Mouse (Mus musculus) megakaryocyte, embryonic 14.5 days (primary cell): ENCODE results near the gene Arhgef3.

Source experiments
- FLI1 ChIP-seq: IDR thresholded peaks from 2 replicates; pipeline ENCODE4 v1.6.1; 2012; ENCODE audit warnings: low read length, inconsistent platforms, mixed read lengths
- GATA1 ChIP-seq: IDR thresholded peaks from 3 replicates; pipeline ENCODE4 v1.6.1; 2012; ENCODE audit warnings: mixed read lengths, low read length, inconsistent platforms, borderline replicate concordance

- no peak for TF ChIP-seq GATA1
- no peak for TF ChIP-seq FLI1
Measured at GRCm38 (mm10) chr14:27253391-27253790, 138.7 kb downstream of the Arhgef3 start.
